Mouse (Mus musculus): ENCODE results near the gene Gnaq.
"Not testable (repeated sequence)": the region's sequence is repeated elsewhere in the genome, so short reads cannot be mapped to it uniquely, and the experiment has no call there.

Gnaq gene

DNA sequence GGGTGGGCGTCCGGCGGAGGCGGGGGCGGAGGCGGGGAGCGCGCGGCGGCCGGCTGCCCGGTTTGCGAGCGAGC, at the start of gene Gnaq:
Gene Gnaq, plus strand, starts transcription at position 41 of the 74 bp plus-strand sequence.
- no peak for DNase-seq (ENCODE audit: extremely low spot score, low spot score)

DNA sequence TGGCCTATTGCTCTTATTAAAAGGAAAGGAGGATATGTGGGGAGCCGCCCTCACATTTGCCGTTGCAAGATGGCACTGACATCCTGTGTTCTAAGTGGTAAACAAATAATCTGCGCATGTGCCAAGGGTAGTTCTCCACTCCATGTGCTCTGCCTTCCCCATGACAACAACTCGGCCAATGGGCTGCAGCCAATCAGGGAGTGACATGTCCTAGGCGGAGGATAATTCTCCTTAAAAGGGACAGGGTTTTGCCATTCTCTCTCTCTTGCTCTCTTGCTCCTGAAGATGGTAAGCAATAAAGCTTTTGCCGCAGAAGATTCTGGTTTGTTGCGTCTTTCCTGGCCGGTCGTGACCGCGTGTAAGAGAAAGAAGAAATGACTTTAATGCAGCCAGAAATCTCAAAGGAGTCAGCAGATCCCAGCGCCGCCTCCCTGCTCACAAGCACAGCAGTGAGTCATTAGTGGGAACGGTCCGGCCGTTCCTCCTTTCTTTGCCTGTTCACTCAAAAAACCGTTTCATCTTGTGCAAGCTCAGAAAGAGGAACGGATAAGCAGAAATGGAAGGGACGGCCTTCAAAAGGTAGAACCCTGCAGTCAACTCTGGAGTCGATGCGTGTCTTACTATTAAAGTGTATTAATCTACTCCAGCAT, 48.5 kb upstream of the Gnaq start:
- not testable (repeated sequence) for DNase-seq (ENCODE audit: extremely low spot score, low spot score)

DNA sequence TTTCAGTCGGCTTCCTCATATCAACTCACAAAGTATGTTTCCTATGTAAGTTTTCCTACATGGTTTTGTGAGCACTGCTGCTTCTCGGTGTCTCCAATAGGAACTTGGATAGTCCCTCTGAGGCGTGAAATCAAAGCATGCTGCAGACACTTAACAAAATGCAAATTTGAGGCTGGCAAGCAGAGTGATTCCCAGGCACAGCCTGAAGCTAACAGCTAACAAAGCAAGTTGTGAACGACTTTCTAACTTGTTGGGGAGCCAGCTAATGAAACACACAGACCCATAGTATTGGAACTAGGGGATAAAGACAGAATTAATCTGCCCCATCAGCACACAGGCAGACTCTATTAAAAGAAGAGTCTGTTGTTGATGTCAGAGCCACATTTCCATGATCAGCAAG, 47.4 kb upstream of the Gnaq start:
- no peak for DNase-seq (ENCODE audit: extremely low spot score, low spot score)

DNA sequence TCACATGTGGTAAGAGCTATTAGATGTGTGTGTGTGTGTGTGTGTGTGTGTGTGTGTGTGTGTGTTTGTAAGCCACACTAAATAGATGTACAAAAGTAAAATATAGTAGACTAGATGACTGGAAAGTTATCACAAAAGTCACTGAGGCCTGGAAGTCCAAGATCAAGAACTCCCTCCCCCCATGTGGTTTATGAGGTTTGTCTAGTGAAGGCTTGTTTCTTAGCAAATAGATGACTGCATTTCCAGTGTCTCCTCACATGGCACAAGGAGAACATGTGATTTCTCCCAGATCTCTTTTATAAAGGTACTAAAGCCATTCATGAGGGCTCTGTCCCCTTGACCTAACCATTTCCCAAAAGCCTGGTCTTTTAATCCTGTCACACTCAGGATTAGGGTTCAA, 46.5 kb upstream of the Gnaq start:
- no peak for DNase-seq (ENCODE audit: extremely low spot score, low spot score)

DNA sequence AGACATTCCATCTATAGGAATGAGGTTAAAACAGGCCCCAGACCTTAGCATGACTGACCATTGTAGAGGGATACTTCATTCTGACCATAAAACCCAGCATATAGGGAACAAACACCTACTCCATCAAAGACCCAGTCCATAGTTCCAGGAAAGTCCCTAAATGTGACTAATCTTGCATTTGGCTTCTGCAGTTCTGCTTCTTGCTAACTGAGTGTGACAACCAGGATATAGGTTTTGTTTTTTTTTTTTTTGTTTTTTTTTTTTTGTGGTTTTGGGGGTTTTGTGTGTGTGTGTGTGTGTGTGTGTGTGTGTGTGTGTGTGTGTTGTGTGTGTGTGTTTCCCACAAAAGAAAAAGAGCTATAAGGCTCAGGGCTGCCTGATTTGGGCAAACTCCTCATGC, 46.0 kb upstream of the Gnaq start:
- no peak for DNase-seq (ENCODE audit: extremely low spot score, low spot score)

DNA sequence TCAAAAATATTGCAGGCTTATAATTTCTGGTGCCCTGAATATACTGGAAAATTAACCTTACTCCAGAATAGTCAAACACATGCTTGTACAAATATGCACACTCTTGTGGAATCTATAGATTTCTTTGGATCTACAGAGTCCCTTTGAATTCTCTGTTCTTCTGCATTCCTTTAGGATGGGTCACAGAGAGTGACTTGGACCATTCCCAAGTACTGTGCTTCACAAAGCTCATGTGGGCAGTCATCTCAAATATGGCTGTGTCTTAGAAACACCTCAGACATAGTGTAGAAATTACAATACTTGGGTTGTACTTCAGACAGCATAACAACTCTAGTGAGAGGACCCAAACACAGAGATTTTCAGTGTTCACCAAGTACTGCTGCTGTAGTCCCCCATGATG, 45.2 kb upstream of the Gnaq start:
- DNase-seq (ENCODE audit: extremely low spot score, low spot score): no peak

GRCm38 (mm10) chr19:16093616-16094015, 39.0 kb upstream of the Gnaq start:
- no peak for DNase-seq (ENCODE audit: extremely low spot score, low spot score)

DNA sequence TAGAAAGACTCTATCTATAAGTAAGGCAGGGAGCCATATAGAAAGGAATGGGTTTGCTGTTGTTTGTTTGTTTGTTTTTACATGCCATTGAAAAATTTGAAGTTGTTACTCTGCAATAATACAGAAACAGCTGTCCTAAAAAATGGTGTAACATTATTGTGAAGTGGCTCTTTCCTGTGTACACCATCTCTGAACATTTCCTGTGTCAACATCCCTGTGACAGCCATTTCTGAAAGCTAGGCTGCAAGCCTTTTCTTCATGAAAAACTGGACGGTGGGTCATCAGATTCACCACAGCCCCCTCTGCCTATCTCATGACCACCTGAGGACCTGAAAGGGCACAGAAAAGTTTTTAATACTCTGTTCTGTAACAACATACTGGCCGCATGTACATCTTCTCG, 22.7 kb upstream of the Gnaq start:
- DNase-seq (ENCODE audit: extremely low spot score, low spot score): no peak

DNA sequence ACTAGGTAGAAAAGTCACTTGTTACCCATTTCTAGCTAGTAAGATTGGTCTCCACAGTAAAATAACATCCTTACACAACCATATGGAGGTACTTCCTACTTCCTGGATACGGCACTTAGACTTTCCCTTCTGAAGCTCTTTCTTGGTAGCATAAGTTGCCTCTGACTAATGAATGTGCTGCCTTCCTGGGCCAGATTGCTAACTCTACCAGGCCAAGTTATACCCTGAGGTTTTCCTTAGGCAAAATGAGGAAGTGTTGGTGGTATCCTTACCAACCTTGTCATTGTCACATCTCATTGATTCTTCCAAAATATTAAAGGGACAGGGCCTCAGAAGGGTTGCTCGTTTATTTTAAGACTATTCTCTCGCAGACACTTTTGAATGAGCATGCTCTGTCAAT, 22.0 kb upstream of the Gnaq start:
- DNase-seq (ENCODE audit: extremely low spot score, low spot score): no peak

GRCm38 (mm10) chr19:16113295-16113694, 19.3 kb upstream of the Gnaq start:
- DNase-seq (ENCODE audit: extremely low spot score, low spot score): no peak

GRCm38 (mm10) chr19:16118421-16118820, 14.2 kb upstream of the Gnaq start:
- DNase-seq (ENCODE audit: extremely low spot score, low spot score): no peak

DNA sequence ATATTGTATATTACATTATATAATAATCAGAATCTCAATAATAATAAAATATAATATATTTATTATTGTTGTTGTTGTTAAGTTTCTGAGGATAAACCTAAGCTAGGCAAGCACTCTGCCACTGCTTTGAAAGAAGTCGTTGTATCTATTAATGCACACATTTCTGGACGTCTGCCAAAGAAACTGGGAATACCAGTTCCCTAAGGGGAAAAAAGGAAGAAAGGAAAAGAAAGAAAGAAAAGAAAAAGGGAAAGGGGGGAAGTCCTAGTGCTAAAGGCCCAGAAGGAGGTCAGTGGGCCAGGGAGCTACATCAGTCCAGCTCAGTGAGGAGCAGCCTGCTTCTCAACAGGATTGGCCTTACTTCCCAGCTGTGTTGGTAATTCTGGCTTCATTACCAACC, 11.3 kb upstream of the Gnaq start:
- no peak for DNase-seq (ENCODE audit: extremely low spot score, low spot score)

DNA sequence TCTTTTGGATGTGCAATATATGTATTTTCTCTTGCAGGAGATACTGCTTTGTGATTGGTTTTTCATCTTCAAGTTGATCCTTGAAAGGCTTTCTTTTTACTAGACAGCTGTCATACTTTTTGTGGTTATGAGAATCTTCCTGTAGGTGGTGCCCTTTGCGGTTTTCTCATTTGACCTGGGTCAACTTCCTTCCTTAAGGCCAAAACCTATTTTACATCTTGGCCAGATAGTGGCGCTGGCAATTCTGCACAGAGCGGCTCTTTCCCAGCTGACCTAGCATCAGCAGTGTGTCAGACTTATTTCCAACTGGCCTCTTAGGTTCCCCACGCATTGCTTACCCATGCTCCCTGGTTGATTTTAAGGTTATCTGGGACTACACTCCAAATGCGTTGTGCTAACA, 3.9 kb upstream of the Gnaq start:
- DNase-seq (ENCODE audit: extremely low spot score, low spot score): no peak

- DNase-seq (ENCODE audit: extremely low spot score, low spot score): no peak
These were observed 3.5 kb upstream of the Gnaq start for GRCm38 (mm10) chr19:16129171-16129570.

- DNase-seq (ENCODE audit: extremely low spot score, low spot score): no peak
These were observed 2.2 kb upstream of the Gnaq start for GRCm38 (mm10) chr19:16130476-16130875.

DNA sequence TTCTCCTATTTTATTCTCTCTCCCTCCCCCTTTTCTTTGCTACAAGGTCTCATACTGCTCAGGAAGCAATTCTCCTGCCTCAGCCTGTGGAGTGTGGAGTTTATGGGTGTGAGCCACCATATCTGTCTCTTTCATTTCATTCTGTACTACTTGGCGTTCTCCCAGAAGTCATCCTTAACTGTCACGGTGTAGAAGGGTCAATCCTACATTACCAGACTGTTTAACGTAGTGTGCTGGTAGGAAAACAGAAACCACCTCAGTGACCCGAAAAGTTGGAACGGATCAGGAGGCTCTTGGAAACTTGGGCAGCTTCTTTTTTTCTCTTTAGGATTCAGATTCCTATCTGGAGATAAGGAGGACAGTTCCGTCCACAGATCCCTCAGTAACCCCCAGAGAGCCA, 800 bp upstream of the Gnaq start:
- no peak for DNase-seq (ENCODE audit: extremely low spot score, low spot score)

DNA sequence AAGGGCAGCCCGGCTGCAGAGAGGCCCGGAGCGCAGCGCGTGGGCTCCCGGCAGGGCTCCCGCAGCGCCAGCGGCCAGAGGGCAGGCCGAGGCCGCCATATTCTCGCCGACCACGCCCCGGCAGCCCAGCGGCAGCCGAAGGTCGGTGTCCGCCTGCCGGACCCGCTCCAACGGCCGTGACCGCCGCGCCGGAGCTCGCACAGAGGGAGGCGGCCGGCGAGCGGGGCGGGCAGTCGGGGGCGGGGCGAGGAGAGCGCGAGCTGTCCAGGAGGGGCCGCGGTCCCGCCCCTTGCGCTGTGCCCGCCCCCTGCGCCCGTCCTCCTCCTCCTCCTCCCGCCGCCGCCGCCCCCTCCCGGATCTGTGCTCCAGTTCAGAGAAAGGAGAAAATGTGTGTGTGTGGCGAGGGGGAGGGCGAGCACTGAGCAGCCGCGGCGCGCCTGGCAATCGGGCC, 266 bp upstream of the Gnaq start:
- peak; percentile 94 for DNase-seq (ENCODE audit: extremely low spot score, low spot score)

- DNase-seq (ENCODE audit: extremely low spot score, low spot score): peak; percentile 76
These were observed 462 bp downstream of the Gnaq start for GRCm38 (mm10) chr19:16132865-16133720.

- peak; percentile 72 for DNase-seq (ENCODE audit: extremely low spot score, low spot score)
These were observed 1.3 kb downstream of the Gnaq start for GRCm38 (mm10) chr19:16133721-16134570.

DNA sequence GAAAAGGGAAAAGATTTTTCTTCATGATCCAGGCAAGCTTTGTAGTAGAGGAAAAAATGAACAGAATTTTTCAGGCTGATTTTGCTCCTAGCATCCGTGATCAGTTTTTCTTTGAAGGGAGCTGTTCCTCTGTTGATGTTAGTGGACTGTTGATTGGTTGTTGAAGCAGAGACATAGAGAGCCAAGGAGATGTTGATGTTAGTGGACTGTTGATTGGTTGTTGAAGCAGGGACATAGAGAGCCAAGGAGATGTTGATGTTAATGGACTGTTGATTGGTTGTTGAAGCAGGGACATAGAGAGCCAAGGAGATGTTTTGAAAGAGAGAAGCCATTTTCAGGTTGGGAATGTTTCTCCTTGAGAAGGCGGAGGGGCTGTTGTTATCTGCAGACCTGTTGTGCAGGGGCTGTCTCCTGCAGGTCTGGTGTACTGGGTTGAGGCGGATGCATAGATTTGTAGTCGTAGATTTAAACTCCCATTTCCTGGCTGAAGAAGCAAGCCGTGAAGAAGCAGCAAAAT, 5.5 kb downstream of the Gnaq start:
- DNase-seq (ENCODE audit: extremely low spot score, low spot score): no peak

GRCm38 (mm10) chr19:16140710-16141109, 8.1 kb downstream of the Gnaq start:
- no peak for DNase-seq (ENCODE audit: extremely low spot score, low spot score)

GRCm38 (mm10) chr19:16141857-16142256, 9.2 kb downstream of the Gnaq start:
- DNase-seq (ENCODE audit: extremely low spot score, low spot score): no peak
